Mouse (Mus musculus): ENCODE data around the gene Klhl22.

The Klhl22 gene

GRCm38 (mm10) chr16:17833681-17834399 is 74.4 kb downstream of the Klhl22 start:
- no peak for DNase-seq (ENCODE audit: low spot score)

- no peak for DNase-seq (ENCODE audit: low spot score)
Observed at GRCm38 (mm10) chr16:17834543-17834942, 75.1 kb downstream of the Klhl22 start.

GRCm38 (mm10) chr16:17835481-17835880 is 76.1 kb downstream of the Klhl22 start:
- no peak for DNase-seq (ENCODE audit: low spot score)

- DNase-seq (ENCODE audit: low spot score): no peak
Observed at GRCm38 (mm10) chr16:17838051-17838450, 78.6 kb downstream of the Klhl22 start, which contains the start of gene Car15. Gene Car15 (minus strand): TSS chr16:17838364.

DNA sequence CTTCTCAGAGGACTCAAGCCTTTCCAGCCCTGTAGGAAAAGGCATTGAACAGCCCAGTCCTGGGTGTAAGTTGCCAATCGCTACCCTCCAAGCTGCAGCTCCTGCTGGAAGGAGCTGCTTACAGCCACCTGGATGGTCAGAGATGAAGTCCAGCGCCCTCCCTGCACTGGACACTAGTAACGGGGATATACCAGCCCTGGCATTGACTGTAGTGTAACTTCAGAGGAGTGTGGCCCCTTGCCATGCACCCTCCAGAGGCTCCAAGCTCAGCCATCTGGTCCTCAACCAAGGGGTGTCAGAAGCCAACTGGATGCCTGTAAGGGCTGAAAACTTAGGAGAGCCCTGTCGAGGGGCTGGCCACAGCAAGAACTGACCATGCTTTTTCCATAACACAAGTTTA is 80.6 kb downstream of the Klhl22 start:
- no peak for DNase-seq (ENCODE audit: low spot score)

DNA sequence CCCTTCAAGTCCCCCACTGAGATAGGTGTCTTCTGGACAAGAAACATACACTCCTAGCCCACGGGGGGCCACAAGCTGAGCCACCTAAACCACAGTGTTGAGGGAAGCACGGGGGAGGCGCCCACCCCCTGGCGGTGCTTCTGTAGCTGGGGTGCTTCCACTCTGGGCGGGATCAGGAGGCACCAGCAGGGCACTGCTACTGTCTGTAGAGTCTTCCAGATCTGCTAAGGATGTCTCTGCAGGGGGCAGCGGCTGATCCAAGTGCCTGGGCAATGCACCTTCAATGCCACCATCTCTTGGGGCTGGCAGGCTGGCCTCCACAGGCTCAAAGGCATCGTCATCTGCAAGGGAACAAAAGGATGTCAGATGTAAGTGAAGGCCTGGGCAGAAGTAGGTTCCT is 83.0 kb downstream of the Klhl22 start:
- DNase-seq (ENCODE audit: low spot score): no peak
